27 mouse cellular contexts compared by ENCODE assay signal in genomic region chr7:35840504-35840903, GRCm38 (mm10).
"Had no signal": no experiment of that assay in that cellular context is flagged by ENCODE, and none has a peak within 500 bp of the region (broad histone marks: within the 10 kb centered on the region; RNA-seq: fewer than 3 reads in every experiment).

No protein-coding gene starts in this region.

- DNase-seq: gastrocnemius, adult 2 months; gastrocnemius, postnatal 10 days; gastrocnemius, postnatal 25 days; heart, adult 18-20 months; heart, postnatal 10 days; heart, postnatal 4 days; kidney, adult 11 months; kidney, adult 2 months; kidney, adult 9 months; kidney, postnatal 14 days; kidney, postnatal 36 days; layer of hippocampus, adult 9-11 months; layer of hippocampus, postnatal 36 days; left cerebral cortex, postnatal 4 days had no signal

- H3K27me3 ChIP-seq: heart, embryonic 12.5 days; hindbrain, embryonic 12.5 days; kidney, embryonic 15.5 days; limb, embryonic 13.5 days; limb, embryonic 15.5 days; liver, embryonic 12.5 days had no signal

- H3K36me3 ChIP-seq: heart, embryonic 10.5 days; heart, embryonic 12.5 days; hindbrain, embryonic 10.5 days; hindbrain, embryonic 12.5 days; kidney, embryonic 15.5 days; limb, embryonic 13.5 days; limb, embryonic 15.5 days; liver, embryonic 12.5 days had no signal

- H3K9me3 ChIP-seq: heart, embryonic 10.5 days; heart, embryonic 12.5 days; hindbrain, embryonic 10.5 days; hindbrain, embryonic 12.5 days; kidney, embryonic 15.5 days; limb, embryonic 13.5 days; limb, embryonic 15.5 days; liver, embryonic 12.5 days had no signal

- H3K9ac ChIP-seq: heart, embryonic 12.5 days; hindbrain, embryonic 12.5 days; hindbrain, embryonic 14.5 days; kidney, embryonic 15.5 days; limb, embryonic 13.5 days; limb, embryonic 15.5 days; liver, embryonic 12.5 days; liver, embryonic 14.5 days had no signal

- H3K27ac ChIP-seq: gastrocnemius, adult 2 months; heart, embryonic 10.5 days; hindbrain, embryonic 10.5 days; hindbrain, embryonic 12.5 days; hindbrain, embryonic 14.5 days; hindbrain, postnatal 0 days; kidney, embryonic 15.5 days; kidney, postnatal 0 days; limb, embryonic 13.5 days; limb, embryonic 15.5 days; liver, embryonic 12.5 days; liver, embryonic 14.5 days had no signal

- H3K4me2 ChIP-seq: heart, embryonic 12.5 days; hindbrain, embryonic 12.5 days; hindbrain, embryonic 14.5 days; kidney, embryonic 15.5 days; limb, embryonic 13.5 days; limb, embryonic 15.5 days; liver, embryonic 12.5 days had no signal

- H3K4me1 ChIP-seq: heart, embryonic 10.5 days; hindbrain, embryonic 12.5 days; limb, embryonic 13.5 days; limb, embryonic 15.5 days; liver, embryonic 12.5 days had no signal

- H3K4me3 ChIP-seq: gastrocnemius, adult 2 months; heart, embryonic 10.5 days; heart, embryonic 12.5 days; hindbrain, embryonic 10.5 days; hindbrain, embryonic 12.5 days; kidney, embryonic 15.5 days; limb, embryonic 13.5 days; limb, embryonic 15.5 days; liver, embryonic 12.5 days had no signal

- ATAC-seq: hindbrain, postnatal 0 days; intestine, embryonic 16.5 days; liver, embryonic 12.5 days had no signal
